Mouse (Mus musculus) intestine, embryonic 14.5 days (tissue): ENCODE measurements at regions not wholly inside any gene's neighbourhood (a gene's known extent, or its start where the extent isn't known, plus 50 kb on each side); places are given as distances from the start of the nearest gene placed in this dataset.

ENCODE experiments used
- ATAC-seq: fragments of 200-750 bp; cut with Nextera tagmentation; replicated peaks from 2 replicates; pipeline ENCODE4 v1.8.0; 2017; ENCODE audit warnings: low read depth, moderate number of reproducible peaks, moderate TSS enrichment, moderate library complexity; ENCODE audit not compliant: low FRiP score, low TSS enrichment
- DNase-seq: peaks from one replicate; pipeline ENCODE4 v3.0.0-alpha.2; 2018; ENCODE audit warnings: low spot score
- H3K27ac ChIP-seq: fragments of 300-500 bp; sonication (generic); 2 replicates; pipeline ENCODE4 v1.5.1; 2014; ENCODE audit warnings: low read depth, mild to moderate bottlenecking, control low read depth
- H3K27me3 ChIP-seq: fragments of 300-500 bp; sonication (generic); replicated peaks from 2 replicates; pipeline ENCODE4 v1.6.1; 2014; ENCODE audit warnings: low read length, control low read depth; ENCODE audit not compliant: control insufficient read depth, insufficient read depth
- H3K36me3 ChIP-seq: fragments of 300-500 bp; sonication (generic); 2 replicates; pipeline ENCODE4 v1.6.1; 2014; ENCODE audit warnings: low read length, control low read depth; ENCODE audit not compliant: control insufficient read depth, insufficient read depth
- H3K4me1 ChIP-seq: fragments of 300-500 bp; sonication (generic); replicated peaks from 2 replicates; pipeline ENCODE4 v1.6.1; 2014; ENCODE audit warnings: low read length, control low read depth, mixed read lengths; ENCODE audit not compliant: control insufficient read depth, insufficient read depth
- H3K4me2 ChIP-seq: fragments of 300-500 bp; sonication (generic); 2 replicates; pipeline ENCODE4 v1.6.1; 2014; ENCODE audit warnings: low read length
- H3K4me3 ChIP-seq: fragments of 300-500 bp; sonication (generic); 2 replicates; pipeline ENCODE4 v1.5.1; 2014; ENCODE audit warnings: low read depth, low read length, control low read depth, mixed read lengths
- H3K9ac ChIP-seq: fragments of 300-500 bp; sonication (generic); 2 replicates; pipeline ENCODE4 v1.6.1; 2014; ENCODE audit warnings: mild to moderate bottlenecking, low read length
- H3K9me3 ChIP-seq: fragments of 300-500 bp; sonication (generic); 2 replicates; pipeline ENCODE4 v1.6.1; 2016; ENCODE audit warnings: low read length, control low read depth; ENCODE audit not compliant: control insufficient read depth
- WGBS: fragments of 180-500 bp; shearing (Covaris S2); extraction: QIAGEN DNeasy Blood & Tissue Kit; methylation state at CpG from one replicate; pipeline ENCODE4 v1.1.7; 2014; 5-methylcytosine and 5-hydroxymethylcytosine counted together

GRCm38 (mm10) chr5:26535556-26535955 is 278.1 kb downstream of the Gm7361 start:
- DNase-seq: peak; percentile 83
- Histone ChIP-seq H3K36me3 (no peaks in the 10 kb centered on the region), H3K27ac (no peak overlapping the region), H3K4me1 (no peaks in the 10 kb centered on the region), H3K4me3 (no peak overlapping the region), H3K27me3 (no peaks in the 10 kb centered on the region), H3K9me3 (no peaks in the 10 kb centered on the region), H3K4me2 (no peak overlapping the region), H3K9ac (no peak overlapping the region)
- ATAC-seq: no peak
- 31% methylated on average over 6 of the region's 6 CpGs for WGBS

- WGBS: 88% methylated on average over 1 of the region's 1 CpGs
- no peak overlapping the region for H3K4me2 ChIP-seq
- no peak for DNase-seq
- no peak for ATAC-seq
- no peak overlapping the region for H3K4me3 ChIP-seq
- no peaks in the 10 kb centered on the region for H3K4me1 ChIP-seq
- no peak overlapping the region for H3K27ac ChIP-seq
- no peak overlapping the region for H3K9ac ChIP-seq
- no peaks in the 10 kb centered on the region for H3K27me3 ChIP-seq
- H3K9me3 ChIP-seq: no peaks in the 10 kb centered on the region
- no peaks in the 10 kb centered on the region for H3K36me3 ChIP-seq
Measured at GRCm38 (mm10) chr5:26563291-26563690, 253.7 kb upstream of the Dpp6 start.

- Histone ChIP-seq H3K4me1 (no peaks in the 10 kb centered on the region), H3K9me3 (no peaks in the 10 kb centered on the region), H3K27ac (no peak overlapping the region), H3K4me2 (no peak overlapping the region), H3K36me3 (no peaks in the 10 kb centered on the region), H3K9ac (no peak overlapping the region), H3K4me3 (no peak overlapping the region), H3K27me3 (no peaks in the 10 kb centered on the region)
- DNase-seq (no peak), ATAC-seq (no peak)
- WGBS: 78% methylated on average over 1 of the region's 1 CpGs
Measured at GRCm38 (mm10) chr5:26564056-26564455, 252.9 kb upstream of the Dpp6 start.

GRCm38 (mm10) chr5:26572691-26573191 is 244.3 kb upstream of the Dpp6 start:
- H3K4me2 ChIP-seq: no peak overlapping the region
- H3K36me3 ChIP-seq: no peaks in the 10 kb centered on the region
- no peak overlapping the region for H3K4me3 ChIP-seq
- H3K27ac ChIP-seq: no peak overlapping the region
- H3K9me3 ChIP-seq: no peaks in the 10 kb centered on the region
- no peaks in the 10 kb centered on the region for H3K27me3 ChIP-seq
- ATAC-seq (no peak), DNase-seq (no peak)
- no peak overlapping the region for H3K9ac ChIP-seq
- 32% methylated on average over 3 of the region's 3 CpGs for WGBS
- no peaks in the 10 kb centered on the region for H3K4me1 ChIP-seq

GRCm38 (mm10) chr5:26573446-26573845 is 243.6 kb upstream of the Dpp6 start:
- Histone ChIP-seq H3K9ac (no peak overlapping the region), H3K4me1 (no peaks in the 10 kb centered on the region), H3K27me3 (no peaks in the 10 kb centered on the region), H3K9me3 (no peaks in the 10 kb centered on the region), H3K36me3 (no peaks in the 10 kb centered on the region), H3K4me3 (no peak overlapping the region), H3K4me2 (no peak overlapping the region), H3K27ac (no peak overlapping the region)
- DNase-seq (no peak), ATAC-seq (no peak)
- 79% methylated on average over 3 of the region's 3 CpGs for WGBS

- ATAC-seq (no peak), DNase-seq (no peak)
- no peak overlapping the region for H3K4me2 ChIP-seq
- no peaks in the 10 kb centered on the region for H3K4me1 ChIP-seq
- no peaks in the 10 kb centered on the region for H3K9me3 ChIP-seq
- H3K27ac ChIP-seq: no peak overlapping the region
- no peak overlapping the region for H3K4me3 ChIP-seq
- no peak overlapping the region for H3K9ac ChIP-seq
- 79% methylated on average over 5 of the region's 5 CpGs for WGBS
- H3K36me3 ChIP-seq: no peaks in the 10 kb centered on the region
- no peaks in the 10 kb centered on the region for H3K27me3 ChIP-seq
Measured at GRCm38 (mm10) chr5:26586108-26586507, 230.9 kb upstream of the Dpp6 start.

- H3K27ac ChIP-seq: no peak overlapping the region
- DNase-seq (no peak), ATAC-seq (no peak)
- no peaks in the 10 kb centered on the region for H3K4me1 ChIP-seq
- H3K9ac ChIP-seq: no peak overlapping the region
- WGBS: 81% methylated on average over 6 of the region's 6 CpGs
- no peak overlapping the region for H3K4me2 ChIP-seq
- H3K27me3 ChIP-seq: no peaks in the 10 kb centered on the region
- H3K9me3 ChIP-seq: no peaks in the 10 kb centered on the region
- no peak overlapping the region for H3K4me3 ChIP-seq
- H3K36me3 ChIP-seq: no peaks in the 10 kb centered on the region
Measured at GRCm38 (mm10) chr5:26590886-26591285, 226.1 kb upstream of the Dpp6 start.

- Histone ChIP-seq H3K27me3 (no peaks in the 10 kb centered on the region), H3K4me3 (no peak overlapping the region), H3K9ac (no peak overlapping the region), H3K4me1 (no peaks in the 10 kb centered on the region), H3K36me3 (no peaks in the 10 kb centered on the region), H3K9me3 (no peaks in the 10 kb centered on the region), H3K27ac (no peak overlapping the region), H3K4me2 (no peak overlapping the region)
- ATAC-seq (no peak), DNase-seq (no peak)
- WGBS: 69% methylated on average over 3 of the region's 3 CpGs
Measured at GRCm38 (mm10) chr5:26592341-26592740, 224.7 kb upstream of the Dpp6 start.

GRCm38 (mm10) chr5:26597991-26598390 is 219.0 kb upstream of the Dpp6 start:
- Histone ChIP-seq H3K4me2 (no peak overlapping the region), H3K4me3 (no peak overlapping the region), H3K27ac (no peak overlapping the region), H3K9me3 (no peaks in the 10 kb centered on the region), H3K4me1 (no peaks in the 10 kb centered on the region), H3K36me3 (no peaks in the 10 kb centered on the region), H3K27me3 (no peaks in the 10 kb centered on the region), H3K9ac (no peak overlapping the region)
- WGBS: 92% methylated on average over 2 of the region's 2 CpGs
- DNase-seq: no peak
- ATAC-seq: no peak
